Mouse (Mus musculus) right cerebral cortex, adult 2 months (tissue): ENCODE results near the gene Elmsan1.

Source experiments
- DNase-seq, 2 experiments: peaks; one replicate each; pipeline ENCODE4 v3.0.0; 2021 to 2022; ENCODE audit warnings: low spot score in 2 of 2

Elmsan1 gene

GRCm38 (mm10) chr12:84176126-84176769 is 42.4 kb downstream of the Elmsan1 start:
- peak; percentile 39 to 40 for DNase-seq

DNA sequence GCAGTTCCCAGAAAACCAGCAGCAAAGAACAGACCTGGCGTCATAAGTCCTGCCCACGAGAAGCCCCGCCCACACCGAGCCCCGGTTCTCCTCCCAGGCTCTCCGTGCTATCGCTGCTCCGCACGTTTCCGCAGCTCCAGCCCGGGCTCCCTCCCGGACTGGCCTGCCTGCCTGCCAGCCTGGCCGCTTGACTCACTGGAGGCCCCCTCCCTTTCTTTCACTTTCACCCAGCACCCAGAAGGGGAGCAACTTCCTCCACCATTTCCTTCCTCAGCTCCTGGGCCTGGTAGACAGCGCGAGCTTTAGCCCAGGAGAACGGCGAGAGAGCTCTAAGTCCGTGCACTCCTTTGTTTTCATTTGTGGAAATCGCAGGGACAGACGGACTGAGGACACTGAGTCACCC is 43.0 kb downstream of the Elmsan1 start:
- DNase-seq, result peak; percentile 86 to 89

DNA sequence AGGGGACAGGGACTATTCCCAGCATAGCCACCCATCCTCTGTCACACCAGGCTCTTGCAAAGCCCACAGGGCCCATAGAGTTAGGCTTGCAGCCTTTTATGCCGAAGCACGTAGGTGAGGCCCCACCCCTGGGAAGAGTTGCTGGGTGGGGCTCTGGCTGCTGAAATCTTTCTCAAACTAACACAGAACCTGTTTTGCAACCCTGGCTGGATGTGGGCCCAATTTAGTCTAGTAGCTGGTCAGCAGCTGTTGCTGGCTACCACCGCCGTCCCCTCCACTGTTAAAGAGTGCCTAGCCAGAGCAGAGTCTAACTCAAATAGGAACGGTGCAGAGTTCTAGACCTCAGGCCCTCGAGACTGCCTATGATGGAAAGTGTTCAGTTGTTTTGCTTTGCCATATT is 43.8 kb downstream of the Elmsan1 start:
- no peak for DNase-seq

- DNase-seq, result no peak
These were observed 44.4 kb downstream of the Elmsan1 start for GRCm38 (mm10) chr12:84174190-84174811.

DNA sequence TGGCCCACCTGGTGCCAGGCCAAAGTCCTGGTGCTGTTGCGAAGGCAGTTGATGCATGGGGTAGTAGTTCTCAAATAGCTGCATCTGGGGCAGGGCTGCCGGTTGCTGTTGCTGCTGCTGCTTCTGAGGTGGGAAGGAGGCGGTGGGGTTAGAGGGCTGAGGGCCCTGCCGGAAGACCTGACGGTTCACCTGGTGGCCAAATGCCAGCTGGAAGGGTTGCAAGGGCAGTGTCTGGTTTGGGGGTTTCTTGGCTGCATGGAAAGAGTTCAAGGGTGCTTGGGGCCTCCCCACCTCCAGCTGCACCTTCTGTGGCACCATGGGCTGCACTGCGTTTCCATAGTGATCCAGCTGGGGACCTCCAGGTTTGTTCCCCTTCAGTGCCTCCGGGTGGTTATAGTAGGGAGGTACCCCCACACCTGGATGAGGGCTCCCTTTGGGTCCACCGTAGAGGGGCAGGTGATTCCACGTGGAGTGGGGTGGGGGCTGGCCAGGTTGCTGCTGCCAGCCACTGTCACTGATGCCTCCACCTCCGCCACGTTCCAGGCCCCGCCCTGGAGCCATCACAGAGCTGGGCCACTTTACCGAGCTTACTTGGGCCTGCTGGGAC is 45.3 kb downstream of the Elmsan1 start:
- DNase-seq, result no peak

DNA sequence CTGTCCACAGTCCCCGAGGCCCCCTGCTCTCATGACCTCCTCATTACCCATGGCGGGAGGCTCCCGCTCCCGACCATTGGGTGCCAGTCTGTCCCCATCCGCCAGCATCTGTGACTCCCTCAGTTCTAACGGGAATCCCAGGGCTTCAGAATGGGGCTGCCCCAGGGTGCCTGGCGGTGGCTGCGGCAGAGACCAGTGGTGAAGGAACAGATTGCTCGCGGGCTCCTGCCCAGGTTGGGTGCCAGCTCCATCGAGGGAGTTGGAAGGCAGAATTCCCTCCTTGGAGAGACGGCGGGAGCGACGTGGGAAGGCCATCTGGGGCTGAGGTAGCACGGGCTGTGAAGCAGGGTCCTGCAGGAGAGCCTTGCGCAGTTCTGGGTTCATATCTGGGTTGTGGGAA is 45.8 kb downstream of the Elmsan1 start:
- no peak for DNase-seq

DNA sequence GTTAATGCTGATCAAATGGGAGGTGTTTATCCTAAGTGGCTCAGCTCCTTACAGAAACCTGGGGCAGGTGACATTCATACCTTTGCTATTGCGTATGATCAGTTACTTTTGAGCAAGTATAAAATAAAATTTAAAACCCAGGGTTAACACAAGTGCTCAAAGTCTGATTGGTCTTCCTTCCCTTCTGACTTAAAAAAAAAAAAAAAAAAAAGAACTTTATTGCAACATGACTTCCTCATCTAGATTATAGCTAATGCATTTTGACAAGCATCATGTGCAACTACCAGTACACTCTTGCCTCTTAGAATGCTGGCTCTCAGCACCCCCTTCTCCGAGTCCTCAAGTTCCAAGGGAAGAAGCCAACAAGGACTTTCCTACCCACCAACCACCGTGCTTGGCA is 46.5 kb downstream of the Elmsan1 start:
- DNase-seq, result no peak

DNA sequence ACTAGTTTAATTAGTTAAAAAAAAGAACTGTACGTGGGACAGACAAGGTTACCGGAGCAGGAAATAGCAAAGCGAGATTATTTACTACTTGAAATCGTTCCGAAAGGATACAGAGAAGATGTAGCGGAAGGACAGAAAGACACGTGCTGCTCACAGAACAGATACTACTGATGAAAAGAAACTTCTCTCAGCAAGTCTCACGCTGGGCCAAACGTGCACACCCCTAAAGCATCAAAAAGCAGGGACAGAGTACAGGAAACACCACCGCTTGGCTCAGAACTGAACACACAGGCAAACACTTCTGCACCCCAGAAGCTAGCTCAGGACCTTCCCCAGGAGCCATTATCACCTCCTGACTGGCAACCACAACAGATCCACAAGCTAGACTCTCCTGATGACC is 48.1 kb downstream of the Elmsan1 start:
- no peak for DNase-seq

- no peak for DNase-seq
These were observed 52.9 kb downstream of the Elmsan1 start for GRCm38 (mm10) chr12:84165631-84166373.

GRCm38 (mm10) chr12:84163586-84164110 is 55.0 kb downstream of the Elmsan1 start:
- no peak for DNase-seq

DNA sequence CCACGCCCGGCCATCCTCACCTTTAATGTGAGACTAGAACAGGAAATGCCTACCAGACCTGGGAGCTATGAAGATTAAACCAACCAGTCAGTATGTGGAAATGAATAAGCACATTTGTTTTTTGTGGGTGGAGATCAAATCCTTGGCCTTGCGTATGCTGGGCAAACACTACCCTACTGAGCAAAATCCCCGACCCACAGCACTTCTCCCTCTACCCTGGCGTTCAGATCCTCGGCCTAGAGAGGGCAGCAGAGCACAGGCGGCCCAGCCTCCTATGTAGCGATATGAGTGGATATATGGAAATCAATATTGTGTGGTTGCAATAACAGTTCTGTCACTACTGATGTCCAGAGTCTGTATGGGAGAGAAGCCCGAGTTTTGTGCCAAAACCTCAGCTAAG is 55.5 kb downstream of the Elmsan1 start:
- DNase-seq, result no peak

DNA sequence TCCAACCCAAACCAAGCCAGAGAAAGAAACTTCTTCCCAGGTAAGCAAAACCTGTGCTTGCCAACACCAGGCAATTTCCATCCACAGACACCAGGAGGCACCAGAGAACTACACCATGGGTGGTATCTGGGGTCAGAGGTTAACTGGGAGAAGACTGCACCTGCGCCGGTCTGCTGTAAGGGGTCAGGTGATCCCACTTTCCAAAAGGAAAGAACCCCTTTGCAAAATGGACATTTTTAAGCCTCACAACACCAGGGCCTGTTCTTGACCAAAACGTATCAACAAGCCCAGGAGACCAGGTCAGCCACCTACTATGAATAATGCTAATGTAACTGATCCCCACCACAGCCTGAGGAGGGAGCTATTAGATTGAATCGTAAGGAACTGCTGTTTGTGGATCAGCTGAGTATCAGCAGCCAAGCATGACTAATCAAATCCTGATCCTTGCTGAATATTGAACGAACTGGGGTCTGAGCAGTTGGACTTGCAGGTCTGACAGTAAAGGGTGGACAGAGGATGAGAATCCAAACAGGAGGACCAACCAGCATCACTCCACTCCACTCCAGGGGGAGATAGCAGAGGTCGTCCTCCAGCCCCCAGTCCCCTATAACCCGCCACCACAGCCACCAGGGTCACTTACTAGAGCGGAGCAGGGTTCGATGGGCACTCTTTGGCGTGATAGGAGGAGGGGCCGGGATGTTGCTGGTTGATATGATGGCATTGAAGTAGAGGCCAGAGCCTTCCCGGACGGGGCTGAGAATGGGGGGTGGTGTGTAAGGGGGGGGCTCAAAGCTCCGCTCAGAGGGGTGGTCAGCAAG is 56.9 kb downstream of the Elmsan1 start:
- DNase-seq, result no peak

DNA sequence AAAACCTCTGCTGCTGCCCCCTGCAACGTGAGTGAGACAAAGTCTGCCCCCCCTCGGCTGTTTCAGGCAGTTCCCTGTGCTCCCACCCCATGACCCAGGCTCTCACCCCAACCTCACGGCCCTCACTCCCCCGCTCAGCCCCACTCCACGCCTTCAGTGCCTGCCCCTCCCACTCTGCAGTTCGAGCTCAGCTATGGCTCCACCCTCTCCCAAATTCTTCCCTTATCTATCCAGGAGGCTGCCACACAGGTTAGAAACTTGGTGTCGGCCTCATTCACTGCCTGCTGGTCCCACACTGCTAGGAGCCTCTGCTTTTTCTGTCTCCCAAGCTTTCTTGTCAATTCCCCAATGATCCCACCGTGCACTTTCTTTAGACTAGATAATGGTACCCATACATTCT is 57.6 kb downstream of the Elmsan1 start:
- DNase-seq, result no peak

DNA sequence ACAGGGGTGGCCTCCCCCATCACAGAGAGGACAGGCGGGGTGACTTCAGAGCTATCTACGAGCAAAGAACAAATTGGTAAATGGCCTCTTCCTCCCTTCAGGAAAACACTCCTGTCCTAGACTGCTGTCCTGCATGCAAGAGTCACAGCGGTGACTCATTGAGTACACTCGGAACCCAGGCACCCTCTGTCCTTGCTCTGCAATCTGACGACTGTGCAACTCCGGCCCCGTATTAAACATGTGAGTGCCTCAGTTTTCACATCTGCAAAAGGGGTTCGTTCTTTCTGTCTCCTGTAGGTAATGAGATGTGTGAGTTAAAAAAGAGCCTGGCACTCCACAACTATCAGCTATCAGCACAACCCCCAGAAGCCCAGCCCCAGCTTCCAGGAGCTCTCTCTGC is 58.2 kb downstream of the Elmsan1 start:
- DNase-seq, result no peak

DNA sequence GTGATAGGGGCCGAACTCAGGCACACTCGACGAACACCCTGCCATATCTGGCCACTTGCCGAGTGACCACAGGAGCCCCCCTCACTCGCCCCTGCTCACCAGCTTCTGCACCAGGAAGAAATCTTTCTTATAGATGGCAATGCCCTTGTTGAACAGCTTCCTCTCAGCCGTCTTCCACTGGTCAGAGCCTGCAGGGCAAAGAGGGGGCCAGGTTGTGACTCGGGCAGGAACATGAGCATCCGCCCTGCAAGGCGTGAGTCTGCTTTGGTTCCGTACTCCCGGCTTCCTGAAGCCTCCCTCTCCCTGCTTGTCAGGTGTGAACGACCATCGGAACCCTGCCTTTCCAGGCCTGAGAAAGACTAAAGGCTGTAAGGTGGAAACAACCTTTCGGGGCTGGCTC is 60.5 kb downstream of the Elmsan1 start:
- no peak for DNase-seq

GRCm38 (mm10) chr12:84156210-84156609 is 62.5 kb downstream of the Elmsan1 start:
- no peak for DNase-seq

DNA sequence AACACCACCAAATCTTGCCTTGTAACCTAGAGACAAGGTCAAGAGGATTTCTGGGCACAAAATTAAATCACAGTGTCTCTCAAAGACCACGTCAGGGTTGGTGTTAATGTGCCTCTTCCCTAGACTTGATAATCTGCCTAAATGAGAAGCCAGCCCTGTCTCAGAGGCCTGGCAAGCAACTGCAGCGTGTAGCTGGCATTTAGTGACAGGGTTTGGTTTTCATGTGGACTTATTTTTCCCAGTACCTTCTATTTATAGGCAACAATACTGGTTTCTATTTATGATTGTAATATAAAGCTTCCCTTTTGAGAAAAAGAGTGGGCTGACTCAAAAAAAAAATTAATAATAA is 63.2 kb downstream of the Elmsan1 start:
- DNase-seq, result no peak

DNA sequence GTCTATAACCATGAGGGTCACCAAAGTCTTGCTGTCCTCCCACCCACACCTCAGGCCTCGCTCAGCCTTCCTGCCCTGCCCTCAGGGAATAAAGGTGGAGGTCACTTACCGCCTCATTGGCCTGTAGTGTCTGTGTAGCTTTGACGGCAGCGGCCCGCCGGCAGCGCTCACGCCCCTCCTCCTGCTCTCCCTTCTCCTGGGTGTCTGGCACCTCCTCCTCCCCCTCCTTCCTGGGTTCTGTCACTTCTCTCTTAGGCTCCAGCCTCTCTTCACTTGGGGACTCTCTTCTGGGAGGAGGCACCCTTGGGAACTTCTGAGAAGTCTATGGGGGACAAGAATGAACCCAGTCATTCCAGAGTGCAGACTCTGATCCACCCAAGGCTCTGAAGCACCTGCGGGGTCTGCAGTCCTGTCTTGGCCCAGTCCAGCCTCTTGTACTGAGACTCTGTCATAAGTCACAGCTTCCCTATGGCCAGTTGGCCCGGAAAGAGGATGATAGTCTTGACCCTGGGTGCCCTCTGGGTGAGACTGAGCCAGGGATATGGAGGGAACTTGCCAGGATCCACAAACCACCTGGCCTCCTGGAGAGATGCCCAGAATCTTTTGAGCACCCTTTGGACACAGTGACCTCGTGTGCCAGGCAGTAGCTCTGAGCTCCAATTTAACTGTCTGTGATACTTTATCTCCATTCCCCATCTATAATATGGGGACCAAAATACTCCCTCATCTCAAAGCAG is 63.7 kb downstream of the Elmsan1 start:
- no peak for DNase-seq

GRCm38 (mm10) chr12:84153414-84153813 is 65.3 kb downstream of the Elmsan1 start:
- DNase-seq, result no peak

DNA sequence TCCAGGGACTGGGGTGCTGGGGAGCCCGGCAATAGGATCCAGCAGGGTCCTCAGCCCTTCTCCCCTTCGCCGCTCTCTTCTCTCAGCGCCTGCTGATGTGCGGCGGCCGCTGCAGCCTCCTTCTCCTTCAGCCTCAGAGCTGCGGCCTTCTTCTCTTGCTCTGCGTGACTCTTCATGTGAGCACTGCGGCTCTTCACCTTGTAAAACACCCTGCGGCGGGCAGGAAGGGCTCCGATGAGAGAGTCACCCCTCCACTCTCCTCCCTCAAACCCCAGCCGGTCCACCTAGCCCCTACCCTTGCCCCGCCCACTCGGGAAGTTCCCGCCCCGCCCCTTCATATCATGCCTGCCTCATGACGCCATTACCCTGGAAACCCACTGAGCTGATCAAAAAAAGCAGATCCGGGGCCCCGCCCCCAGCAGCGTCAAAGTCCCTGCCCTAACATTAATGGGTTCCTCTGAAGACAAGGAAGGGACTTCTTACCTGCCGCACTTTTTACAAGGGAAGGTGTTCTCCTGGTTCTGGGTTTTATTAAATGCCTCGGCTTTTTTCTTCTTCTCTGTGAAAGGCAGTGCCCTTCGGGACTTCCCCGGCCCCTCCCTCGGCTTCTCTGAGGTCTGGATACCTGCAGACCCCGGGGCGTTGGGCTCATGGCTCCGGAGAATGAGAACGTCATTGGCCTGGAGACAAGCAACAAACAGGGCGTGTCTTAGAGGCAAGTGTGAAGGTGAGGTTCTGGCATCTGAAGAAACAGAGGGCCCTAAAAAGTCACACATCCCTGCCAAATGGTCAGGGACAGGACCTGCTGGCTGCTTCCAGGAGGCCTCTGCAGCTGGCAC is 66.1 kb downstream of the Elmsan1 start:
- DNase-seq, result no peak
